Mouse (Mus musculus) kidney, embryonic 15.5 days (tissue): ENCODE results near the gene Gm21954. TPM values are rescaled to one million over a fixed set of nuclear protein-coding genes. Genes with fewer than 3 reads are reported as not detected.

Experiments used
- ATAC-seq: fragments of 200-750 bp; cut with Nextera tagmentation; replicated peaks from 2 replicates; pipeline ENCODE4 v1.8.0; 2017; ENCODE audit warnings: moderate TSS enrichment; ENCODE audit not compliant: low FRiP score
- H3K27ac ChIP-seq: fragments of 300-500 bp; sonication (generic); 2 replicates; pipeline ENCODE4 v1.5.1; 2015; ENCODE audit warnings: mild to moderate bottlenecking, inconsistent platforms
- H3K27me3 ChIP-seq: fragments of 300-500 bp; sonication (generic); 2 replicates; pipeline ENCODE4 v1.6.1; 2015; ENCODE audit warnings: inconsistent platforms
- H3K36me3 ChIP-seq: fragments of 300-500 bp; sonication (generic); 2 replicates; pipeline ENCODE4 v1.6.1; 2015; ENCODE audit warnings: inconsistent platforms
- H3K4me1 ChIP-seq: fragments of 300-500 bp; sonication (generic); 2 replicates; pipeline ENCODE4 v1.6.1; 2015; ENCODE audit warnings: inconsistent platforms
- H3K4me2 ChIP-seq: fragments of 300-500 bp; sonication (generic); 2 replicates; pipeline ENCODE4 v1.6.1; 2015; ENCODE audit warnings: moderate library complexity, mild to moderate bottlenecking, inconsistent platforms
- H3K4me3 ChIP-seq: fragments of 300-500 bp; sonication (generic); replicated peaks from 2 replicates; pipeline ENCODE4 v1.5.1; 2015; ENCODE audit warnings: mild to moderate bottlenecking, inconsistent platforms
- H3K9ac ChIP-seq: fragments of 300-500 bp; sonication (generic); 2 replicates; pipeline ENCODE4 v1.6.1; 2015; ENCODE audit warnings: mild to moderate bottlenecking, inconsistent platforms
- H3K9me3 ChIP-seq: fragments of 300-500 bp; sonication (generic); replicated peaks from 2 replicates; pipeline ENCODE4 v1.6.1; 2016; ENCODE audit warnings: inconsistent platforms
- WGBS: fragments of 180-500 bp; shearing (Covaris S2); methylation state at CpG from one replicate; pipeline ENCODE4 v1.1.7; 2015; ENCODE audit warnings: mixed read lengths; 5-methylcytosine and 5-hydroxymethylcytosine counted together
- polyA plus RNA-seq: library from polyadenylated mRNA; unstranded; fragments of >200 nt; fragmentation: Nextera tagmentation; extraction: Ambion mirVana; gene quantifications from 2 replicates; pipeline ENCODE4 v1.2.1, GENCODE M21; 2015

The Gm21954 gene
- polyA plus RNA-seq, 1 experiment from 2014 or later = not detected

DNA sequence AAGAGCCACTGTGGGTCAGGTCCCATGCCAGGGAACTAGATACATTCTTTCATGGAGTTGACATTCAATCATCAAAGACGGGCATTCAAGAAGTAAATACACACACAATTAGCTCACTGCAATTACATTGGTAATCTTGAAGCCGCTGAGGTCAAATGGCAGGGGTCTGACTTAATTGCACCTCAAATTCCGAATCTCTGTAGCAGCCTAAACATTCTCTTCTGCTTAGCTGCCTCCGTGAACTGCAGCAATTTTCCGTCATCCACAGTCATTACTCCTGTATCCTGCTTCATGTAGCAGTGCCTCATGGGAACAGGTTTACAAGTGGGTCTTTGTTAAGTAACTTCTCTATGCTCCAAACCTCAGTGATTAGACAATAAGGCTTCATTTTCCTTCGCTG, 20.0 kb upstream of the Gm21954 start:
- Histone ChIP-seq H3K4me1 (peaks cover 6% of the 10 kb centered on the region; the same call in 1 of the 2 replicates), H3K4me2 (no peak overlapping the region), H3K27ac (no peak overlapping the region), H3K9ac (no peak overlapping the region), H3K4me3 (no peak overlapping the region), H3K36me3 (no peaks in the 10 kb centered on the region), H3K9me3 (no peaks in the 10 kb centered on the region), H3K27me3 (no peaks in the 10 kb centered on the region)
- ATAC-seq = no peak
- WGBS = 36% methylated on average over 6 of the region's 6 CpGs

DNA sequence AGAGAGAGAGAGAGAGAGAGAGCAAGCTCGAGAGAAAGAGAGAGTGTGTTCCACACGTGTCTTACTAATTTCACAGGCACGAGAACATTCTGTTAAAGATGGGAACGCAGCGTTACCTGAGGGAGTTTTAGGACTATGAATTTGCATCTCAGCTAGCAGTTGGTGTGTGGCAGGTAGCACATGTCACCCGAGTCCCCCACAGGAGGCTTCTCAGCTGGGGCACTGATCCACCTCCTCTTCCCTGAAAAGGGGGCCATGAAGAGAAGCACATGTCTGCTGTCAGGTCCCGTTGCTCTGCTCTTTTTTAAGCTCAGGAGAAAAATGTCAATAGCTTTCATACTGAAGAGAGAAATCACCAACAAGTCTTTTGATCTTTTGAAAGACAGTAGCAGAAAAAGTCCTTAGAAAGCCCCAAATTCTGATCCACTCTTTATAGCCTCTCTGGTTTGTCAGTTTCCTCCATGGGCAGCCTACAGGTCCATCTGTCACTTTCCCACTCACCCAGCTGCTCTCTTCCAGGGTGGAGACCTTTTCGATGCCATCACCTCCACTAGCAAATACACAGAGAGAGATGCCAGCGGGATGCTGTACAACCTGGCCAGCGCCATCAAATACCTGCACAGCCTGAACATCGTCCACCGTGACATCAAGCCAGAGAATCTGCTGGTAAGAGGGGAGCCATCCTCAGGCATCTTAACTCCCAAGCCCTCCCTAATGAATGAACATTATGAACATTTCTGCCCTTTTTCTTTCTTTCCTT, 17.4 kb upstream of the Gm21954 start:
- Histone ChIP-seq H3K27ac (no peak overlapping the region), H3K4me2 (no peak overlapping the region), H3K36me3 (no peaks in the 10 kb centered on the region), H3K4me1 (no peaks in the 10 kb centered on the region), H3K9ac (no peak overlapping the region), H3K4me3 (no peak overlapping the region), H3K9me3 (no peaks in the 10 kb centered on the region), H3K27me3 (no peaks in the 10 kb centered on the region)
- WGBS = 75% methylated on average over 12 of the region's 12 CpGs
- ATAC-seq = no peak

DNA sequence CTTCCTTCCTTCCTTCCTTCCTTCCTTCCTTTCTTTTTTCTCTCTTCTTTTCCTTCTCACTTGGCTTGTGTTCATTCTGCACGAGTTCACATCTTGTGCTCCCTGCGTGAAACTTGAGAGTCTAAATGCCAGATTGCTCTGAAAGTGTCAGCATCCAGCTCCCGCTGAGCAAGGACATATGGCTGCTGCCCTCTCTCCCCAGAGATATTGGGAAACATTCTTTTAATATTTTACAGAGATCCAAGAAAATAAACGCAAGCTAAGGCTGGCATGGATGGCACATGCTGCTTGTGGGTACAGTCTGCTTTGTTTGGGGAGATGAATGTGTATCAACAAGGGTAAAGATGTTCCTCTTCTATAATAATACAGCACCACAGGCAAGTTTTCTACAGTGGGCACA, 11.3 kb upstream of the Gm21954 start:
- Histone ChIP-seq H3K4me1 (no peaks in the 10 kb centered on the region), H3K4me2 (no peak overlapping the region), H3K36me3 (no peaks in the 10 kb centered on the region), H3K9ac (no peak overlapping the region), H3K27me3 (no peaks in the 10 kb centered on the region), H3K4me3 (no peak overlapping the region), H3K27ac (no peak overlapping the region), H3K9me3 (no peaks in the 10 kb centered on the region)
- ATAC-seq = no peak
- 25% methylated on average over 4 of the region's 4 CpGs for WGBS

DNA sequence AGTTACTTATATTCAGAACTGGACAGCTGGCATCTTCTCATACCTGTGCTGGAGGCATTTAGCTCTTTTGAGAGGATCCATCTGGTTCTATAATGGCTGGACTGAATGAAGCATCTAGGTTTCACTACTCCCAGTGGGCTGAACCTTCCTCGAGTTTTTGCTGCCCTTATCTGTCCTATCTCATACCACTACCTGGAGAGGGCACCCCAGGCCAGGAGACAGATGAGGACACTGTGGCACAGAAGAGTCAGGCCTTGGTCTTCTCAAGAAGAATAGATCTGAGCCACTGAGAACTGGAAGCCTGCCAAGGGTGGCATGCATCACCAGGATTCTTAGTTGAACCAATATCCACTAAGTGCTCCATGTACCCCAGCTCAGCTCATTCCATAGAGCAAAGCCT, 9.1 kb upstream of the Gm21954 start:
- Histone ChIP-seq H3K4me3 (no peak overlapping the region), H3K4me1 (no peaks in the 10 kb centered on the region), H3K36me3 (no peaks in the 10 kb centered on the region), H3K4me2 (no peak overlapping the region), H3K9ac (no peak overlapping the region), H3K27me3 (no peaks in the 10 kb centered on the region), H3K9me3 (no peaks in the 10 kb centered on the region), H3K27ac (no peak overlapping the region)
- 62% methylated on average over 1 of the region's 1 CpGs for WGBS
- ATAC-seq = no peak

DNA sequence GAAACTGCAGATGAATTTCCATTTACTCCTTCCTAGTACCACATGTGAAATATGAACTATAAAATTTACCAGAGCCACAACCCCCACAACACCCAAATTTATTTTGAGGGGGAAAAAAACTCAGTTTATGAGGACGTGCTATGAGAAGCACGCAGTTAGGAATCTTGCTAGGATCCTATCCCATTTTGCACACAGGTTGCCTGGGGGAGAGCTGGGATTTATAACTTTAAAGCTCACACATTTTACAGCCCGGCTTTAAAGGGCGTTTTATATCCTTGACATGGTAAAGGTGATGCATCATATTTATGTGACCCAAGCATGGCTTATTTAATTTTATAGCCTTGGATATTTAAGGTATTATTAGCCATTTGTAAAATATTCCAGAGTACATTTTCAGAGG, 7.3 kb upstream of the Gm21954 start:
- 41% methylated on average over 4 of the region's 4 CpGs for WGBS
- Histone ChIP-seq H3K4me1 (no peaks in the 10 kb centered on the region), H3K9me3 (no peaks in the 10 kb centered on the region), H3K4me3 (no peak overlapping the region), H3K36me3 (no peaks in the 10 kb centered on the region), H3K27ac (no peak overlapping the region), H3K9ac (no peak overlapping the region), H3K27me3 (no peaks in the 10 kb centered on the region), H3K4me2 (no peak overlapping the region)
- ATAC-seq = no peak

DNA sequence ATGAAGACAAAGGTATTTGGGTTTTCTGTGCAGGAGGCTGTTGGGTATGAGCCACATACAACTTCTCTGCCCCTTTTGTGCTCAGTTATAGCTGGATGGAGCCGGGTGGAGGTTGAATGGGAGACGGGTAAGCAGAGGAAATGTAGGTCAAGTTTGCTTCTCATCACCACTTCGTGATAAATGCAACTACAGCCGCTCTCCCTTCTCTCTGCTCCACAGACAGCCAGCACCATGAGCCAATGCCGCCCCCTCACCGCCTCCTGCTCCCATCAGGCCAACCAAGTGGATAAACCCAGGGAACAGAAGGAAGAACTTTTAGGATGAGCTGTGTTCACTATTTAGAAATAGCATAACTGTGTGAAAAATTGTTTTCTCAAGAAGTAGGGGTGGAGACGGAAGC, 4.7 kb upstream of the Gm21954 start:
- Histone ChIP-seq H3K36me3 (no peaks in the 10 kb centered on the region), H3K9ac (no peak overlapping the region), H3K27ac (no peak overlapping the region), H3K9me3 (no peaks in the 10 kb centered on the region), H3K4me2 (no peak overlapping the region), H3K4me3 (no peak overlapping the region), H3K4me1 (no peaks in the 10 kb centered on the region), H3K27me3 (no peaks in the 10 kb centered on the region)
- no peak for ATAC-seq
- WGBS = 92% methylated on average over 7 of the region's 7 CpGs

DNA sequence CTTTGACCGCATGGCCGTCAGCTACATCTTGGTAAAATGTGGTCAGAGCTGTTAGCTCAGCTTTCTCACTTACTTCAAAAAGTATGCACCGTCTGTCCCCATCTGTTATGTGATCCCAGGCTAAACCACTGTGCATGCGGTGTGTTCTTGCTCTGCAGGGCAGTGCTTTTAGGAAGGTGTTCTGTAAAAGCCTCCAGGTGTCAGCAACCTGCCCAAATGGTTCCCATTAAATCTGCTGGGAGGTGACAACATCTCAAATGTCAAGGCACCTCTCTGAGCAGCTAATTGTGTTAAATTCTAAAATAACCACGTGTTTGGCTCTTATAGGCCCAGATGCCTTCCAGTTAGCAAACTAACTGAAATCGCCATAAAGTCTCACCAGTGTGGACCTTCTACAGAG, 1.1 kb upstream of the Gm21954 start:
- Histone ChIP-seq H3K9ac (no peak overlapping the region), H3K4me2 (no peak overlapping the region)
- WGBS = 59% methylated on average over 6 of the region's 6 CpGs

DNA sequence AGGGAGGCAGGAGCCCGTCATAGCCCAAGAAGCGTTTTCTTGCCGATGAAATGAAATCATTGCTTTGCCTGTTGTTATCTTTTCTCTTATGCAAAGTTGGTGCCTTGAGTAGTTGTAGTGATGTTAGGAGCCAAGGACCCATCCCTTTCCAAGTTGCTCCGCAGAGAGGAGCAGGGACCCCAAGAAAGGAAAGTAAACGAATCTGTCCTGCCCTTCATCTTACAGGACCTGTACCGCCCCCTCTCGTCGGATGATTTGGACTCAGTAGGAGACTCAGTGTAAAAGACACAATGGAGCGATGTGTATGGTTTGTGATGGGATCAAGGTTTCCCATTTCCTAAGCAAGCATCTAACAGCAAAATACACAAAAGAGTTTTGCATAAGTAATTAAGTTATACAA, 5.7 kb downstream of the Gm21954 start:
- H3K4me3 ChIP-seq = no peak overlapping the region

More for the DNA sequence above, 1.1 kb upstream of the Gm21954 start:
- no peaks in the 10 kb centered on the region for H3K27me3 ChIP-seq
- no peaks in the 10 kb centered on the region for H3K4me1 ChIP-seq
- no peaks in the 10 kb centered on the region for H3K36me3 ChIP-seq
- no peak overlapping the region for H3K4me3 ChIP-seq
- H3K27ac ChIP-seq = no peak overlapping the region
- no peaks in the 10 kb centered on the region for H3K9me3 ChIP-seq
- ATAC-seq = no peak

DNA sequence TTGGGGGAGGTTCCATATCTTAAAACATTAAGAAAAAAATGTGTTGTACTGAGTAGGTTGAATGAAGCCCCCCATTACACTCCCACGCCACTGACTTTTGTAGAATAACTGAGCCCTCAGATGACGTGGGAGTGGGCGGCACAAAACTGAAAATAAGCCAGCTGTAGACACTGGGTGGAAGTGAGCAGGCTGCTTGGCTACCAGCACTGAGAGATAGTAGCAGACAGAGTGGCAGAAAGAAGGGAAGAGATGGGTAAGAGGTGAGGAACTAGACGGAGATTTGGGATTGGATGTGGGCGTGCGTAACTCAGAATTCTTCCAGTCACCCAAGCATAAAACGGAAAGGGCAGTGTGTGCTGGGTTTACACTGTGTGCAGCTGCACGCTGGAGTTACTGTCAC, 6.2 kb downstream of the Gm21954 start:
- no peak overlapping the region for H3K27ac ChIP-seq
- H3K9ac ChIP-seq = no peak overlapping the region
- no peaks in the 10 kb centered on the region for H3K9me3 ChIP-seq
- no peak overlapping the region for H3K4me3 ChIP-seq
- H3K4me2 ChIP-seq = peak overlapping the region; percentile 29
- H3K36me3 ChIP-seq = no peaks in the 10 kb centered on the region
- WGBS = 53% methylated on average over 8 of the region's 8 CpGs
- H3K27me3 ChIP-seq = no peaks in the 10 kb centered on the region
- peaks cover 10% of the 10 kb centered on the region for H3K4me1 ChIP-seq
- ATAC-seq = no peak

More for the DNA sequence above, 5.7 kb downstream of the Gm21954 start:
- Histone ChIP-seq H3K4me2 (peak overlapping the region; percentile 29), H3K36me3 (no peaks in the 10 kb centered on the region), H3K9ac (no peak overlapping the region), H3K4me1 (peaks cover 6% of the 10 kb centered on the region), H3K9me3 (no peaks in the 10 kb centered on the region), H3K27me3 (no peaks in the 10 kb centered on the region), H3K27ac (no peak overlapping the region)
- no peak for ATAC-seq
- WGBS = 71% methylated on average over 9 of the region's 9 CpGs

DNA sequence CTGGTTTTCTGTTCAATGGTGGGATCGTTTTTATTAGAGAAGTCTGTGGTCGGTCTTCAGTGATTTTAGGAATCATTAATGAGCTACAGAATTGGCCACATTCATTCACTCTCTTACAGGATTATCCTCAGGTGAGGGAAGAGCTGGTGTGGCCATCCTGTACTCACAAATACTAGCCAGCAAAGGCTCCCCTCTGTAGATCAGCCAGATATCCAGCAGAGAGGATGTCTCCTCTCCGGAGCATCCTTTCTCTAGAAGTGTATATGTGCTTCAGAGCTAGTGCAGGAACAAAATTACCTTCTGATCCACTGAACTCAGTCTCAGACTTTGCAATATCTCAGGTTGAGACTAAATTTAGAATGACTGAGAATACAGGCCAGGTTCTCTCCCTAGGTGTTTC, 7.8 kb downstream of the Gm21954 start:
- H3K4me2 ChIP-seq = no peak overlapping the region
- H3K36me3 ChIP-seq = no peaks in the 10 kb centered on the region
- H3K27ac ChIP-seq = no peak overlapping the region
- no peaks in the 10 kb centered on the region for H3K27me3 ChIP-seq
- no peak for ATAC-seq
- no peaks in the 10 kb centered on the region for H3K9me3 ChIP-seq
- no peak overlapping the region for H3K4me3 ChIP-seq
- WGBS = 83% methylated on average over 3 of the region's 3 CpGs
- H3K4me1 ChIP-seq = peaks cover 10% of the 10 kb centered on the region
- H3K9ac ChIP-seq = no peak overlapping the region

DNA sequence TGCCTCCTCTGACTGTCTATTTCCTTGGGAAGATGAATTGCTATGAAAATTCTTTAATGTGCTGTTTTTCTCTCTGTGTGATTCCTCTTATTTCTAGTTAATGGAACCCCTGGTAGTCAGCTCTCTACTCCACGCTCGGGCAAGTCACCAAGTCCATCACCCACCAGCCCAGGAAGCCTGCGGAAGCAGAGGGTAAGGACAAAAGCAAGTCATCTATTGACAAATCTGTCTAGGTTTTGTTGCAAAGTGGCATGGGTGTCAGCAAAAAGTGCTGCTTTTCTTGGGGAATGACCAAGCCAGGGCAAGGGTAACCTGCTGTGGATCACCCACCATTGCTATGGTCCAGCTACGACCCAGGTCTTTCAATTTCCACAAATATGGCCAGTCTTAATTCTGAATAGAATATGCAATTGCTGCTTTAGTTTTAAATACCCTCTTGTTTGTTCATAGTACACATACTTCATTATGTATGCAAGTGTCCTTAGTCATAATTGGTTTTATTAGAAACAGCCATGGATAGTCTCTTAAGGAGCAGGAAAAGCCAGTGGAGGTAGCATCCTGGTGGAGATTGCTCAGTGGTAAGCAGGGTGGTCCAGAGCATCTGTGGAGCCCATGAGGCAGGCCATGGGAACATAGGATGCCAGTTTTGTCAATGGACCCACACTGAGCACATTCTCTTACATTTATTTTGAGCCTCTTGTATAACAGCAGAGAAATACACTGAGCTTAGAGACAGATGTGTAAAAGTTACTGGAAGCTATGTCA, 8.9 kb downstream of the Gm21954 start:
- Histone ChIP-seq H3K9ac (no peak overlapping the region), H3K4me1 (peaks cover 10% of the 10 kb centered on the region), H3K4me3 (no peak overlapping the region), H3K36me3 (no peaks in the 10 kb centered on the region), H3K27me3 (no peaks in the 10 kb centered on the region), H3K9me3 (no peaks in the 10 kb centered on the region), H3K27ac (no peak overlapping the region), H3K4me2 (no peak overlapping the region)
- WGBS = 94% methylated on average over 4 of the region's 4 CpGs
- ATAC-seq = no peak
